Mouse (Mus musculus) gastrocnemius, postnatal 25 days (tissue): ENCODE data around the gene Orm2. TPM values are rescaled to one million over a fixed set of nuclear protein-coding genes. Genes with fewer than 3 reads are reported as not detected.

Experiments used
- DNase-seq: peaks from one replicate; pipeline ENCODE4 v3.0.0; 2022
- long read RNA-seq, 2 experiments: library from polyadenylated mRNA; stranded (forward); transcript quantifications; one replicate each; pipeline ENCODE4 v2.0.0; 2021
- total RNA-seq, 2 experiments: library from RNA; stranded (reverse); gene quantifications; 1 replicate in 1 of 2; 2 replicates in 1 of 2; pipeline ENCODE4 v1.2.3; 2021

Orm2 gene
- total RNA-seq: 1 to 10 TPM in 1 of 2 experiments, not detected in 1; 1.8 TPM
- long read RNA-seq, experiment 1: 0 reads
- long read RNA-seq, experiment 2, partial matches to known transcripts: 1 of 1 reads
- long read RNA-seq, experiment 2, other reads (novel, unspliced or antisense): 0 of 1 reads

GRCm38 (mm10) chr4:63362150-63362549 is at the start of gene Orm2:
Gene Orm2, plus strand, starts transcription at chr4:63362449.
- DNase-seq: no peak

- DNase-seq: no peak
These were observed 48.2 kb upstream of the Orm2 start for GRCm38 (mm10) chr4:63314063-63314462.

- peak; percentile 58 for DNase-seq
These were observed 46.0 kb upstream of the Orm2 start for GRCm38 (mm10) chr4:63316076-63316746.

GRCm38 (mm10) chr4:63319566-63319965 is 42.7 kb upstream of the Orm2 start:
- peak; percentile 40 for DNase-seq

GRCm38 (mm10) chr4:63323275-63323815 is 38.9 kb upstream of the Orm2 start:
- DNase-seq: no peak

GRCm38 (mm10) chr4:63333403-63333802 is 28.8 kb upstream of the Orm2 start:
- no peak for DNase-seq

- peak; percentile 28 for DNase-seq
These were observed 23.7 kb upstream of the Orm2 start for GRCm38 (mm10) chr4:63338414-63339076.

GRCm38 (mm10) chr4:63342491-63342890 is 19.8 kb upstream of the Orm2 start:
- no peak for DNase-seq

- no peak for DNase-seq
These were observed 18.6 kb upstream of the Orm2 start for GRCm38 (mm10) chr4:63343608-63344007.

GRCm38 (mm10) chr4:63344295-63344694 is 18.0 kb upstream of the Orm2 start, which contains the start of gene Orm1:
Gene Orm1, plus strand, starts transcription at chr4:63344560.
- no peak for DNase-seq

GRCm38 (mm10) chr4:63345261-63345660 is 17.0 kb upstream of the Orm2 start:
- DNase-seq: no peak

- no peak for DNase-seq
These were observed 15.6 kb upstream of the Orm2 start for GRCm38 (mm10) chr4:63346659-63347058.

GRCm38 (mm10) chr4:63348524-63348923 is 13.7 kb upstream of the Orm2 start:
- no peak for DNase-seq

- DNase-seq: no peak
These were observed 6.2 kb upstream of the Orm2 start, which contains the start of gene Orm3 for GRCm38 (mm10) chr4:63355877-63356665. Gene Orm3, plus strand, starts transcription at chr4:63356162.

- DNase-seq: no peak
These were observed 5.2 kb upstream of the Orm2 start for GRCm38 (mm10) chr4:63356981-63357570.

GRCm38 (mm10) chr4:63359861-63360260 is 2.4 kb upstream of the Orm2 start:
- no peak for DNase-seq

GRCm38 (mm10) chr4:63368577-63368976 is 6.3 kb downstream of the Orm2 start:
- peak; percentile 69 for DNase-seq

GRCm38 (mm10) chr4:63370897-63371296 is 8.6 kb downstream of the Orm2 start:
- DNase-seq: no peak

GRCm38 (mm10) chr4:63371890-63372289 is 9.6 kb downstream of the Orm2 start:
- DNase-seq: no peak

GRCm38 (mm10) chr4:63373404-63373803 is 11.2 kb downstream of the Orm2 start:
- no peak for DNase-seq

- DNase-seq: no peak
These were observed 12.1 kb downstream of the Orm2 start for GRCm38 (mm10) chr4:63374331-63374730.

- DNase-seq: peak; percentile 64
These were observed 13.1 kb downstream of the Orm2 start for GRCm38 (mm10) chr4:63375367-63375766.
